Mouse (Mus musculus) liver, embryonic 14 days (tissue): ENCODE measurements around the gene Kcnh2. TPM values are rescaled to one million over a fixed set of nuclear protein-coding genes. Genes with fewer than 3 reads are reported as not detected.

Experiments
- polyA plus RNA-seq: library from polyadenylated mRNA; depleted of rRNA; stranded (reverse); fragments of >200 nt; gene quantifications from 2 replicates; pipeline ENCODE4 v1.2.3, GENCODE M21; 2012; rRNA removed

Gene Kcnh2
- polyA plus RNA-seq = 0.47 and 0.57 TPM in 2 replicates

GRCm38 (mm10) chr5:24351278-24351677 is at the start of gene Kcnh2:
TSS of gene Kcnh2 (minus strand) at chr5:24351604.

GRCm38 (mm10) chr5:24393392-24393997 is 42.1 kb upstream of the Kcnh2 start, which contains the start of gene Abcb8:
TSS of gene Abcb8 (plus strand) at chr5:24393663.

GRCm38 (mm10) chr5:24391864-24392263 is 40.5 kb upstream of the Kcnh2 start, which contains the start of gene Atg9b:
TSS of gene Atg9b (minus strand) at chr5:24392143.

GRCm38 (mm10) chr5:24364508-24364907 is 13.1 kb upstream of the Kcnh2 start, which contains the start of gene Nos3:
TSS of gene Nos3 (plus strand) at chr5:24364810.

Other genes with a start within 250 kb of the Kcnh2 start
- 3.4 and 3.8 TPM in 2 replicates for gene Nupl2, start 186.6 kb downstream of the Kcnh2 start, polyA plus RNA-seq
- 1.1 and 1.3 TPM in 2 replicates for gene Nos3, start 13.2 kb upstream of the Kcnh2 start, polyA plus RNA-seq
- gene Atg9b, start 40.5 kb upstream of the Kcnh2 start, polyA plus RNA-seq = 0.52 and 0.53 TPM in 2 replicates
- gene Abcb8, start 42.1 kb upstream of the Kcnh2 start, polyA plus RNA-seq = 15.1 and 17.0 TPM in 2 replicates
- gene Asic3, start 61.8 kb upstream of the Kcnh2 start, polyA plus RNA-seq = 0.03 and 0.05 TPM in 2 replicates
- 9.4 TPM in 2 replicates for gene Cdk5, start 71.9 kb upstream of the Kcnh2 start, polyA plus RNA-seq
- 9.3 and 13.0 TPM in 2 replicates for gene Slc4a2, start 72.2 kb upstream of the Kcnh2 start, polyA plus RNA-seq
- gene Fastk, start 93.7 kb upstream of the Kcnh2 start, polyA plus RNA-seq = 52.7 and 57.8 TPM in 2 replicates
- gene Tmub1, start 96.2 kb upstream of the Kcnh2 start, polyA plus RNA-seq = 4.3 and 4.9 TPM in 2 replicates
- 15.9 and 17.7 TPM in 2 replicates for gene Agap3, start 100.6 kb upstream of the Kcnh2 start, polyA plus RNA-seq
- gene Gbx1, start 175.6 kb upstream of the Kcnh2 start, polyA plus RNA-seq = not detected in 2 replicates
- gene Asb10, start 189.4 kb upstream of the Kcnh2 start, polyA plus RNA-seq = 0.08 and 0.09 TPM in 2 replicates
- 0.02 TPM in 1 of 2 replicates, not detected in the other for gene 4931409K22Rik, start 205.2 kb upstream of the Kcnh2 start, polyA plus RNA-seq
- gene Abcf2, start 225.9 kb upstream of the Kcnh2 start, polyA plus RNA-seq = 31.4 and 35.9 TPM in 2 replicates
- 4.7 and 5.8 TPM in 2 replicates for gene Chpf2, start 235.1 kb upstream of the Kcnh2 start, polyA plus RNA-seq